Mouse (Mus musculus) liver, embryonic 16.5 days (tissue): ENCODE measurements around the gene Cog2. TPM values are rescaled to one million over a fixed set of nuclear protein-coding genes. Genes with fewer than 3 reads are reported as not detected.
A peak's percentile ranks its signal among the peaks of the same experiment; 100 is the strongest.

Source experiments
- ATAC-seq: fragments of 200-750 bp; cut with Nextera tagmentation; 2 replicates; pipeline ENCODE4 v1.8.0; 2017; ENCODE audit warnings: low read depth, mild to moderate bottlenecking, moderate number of reproducible peaks, moderate library complexity
- H3K27ac ChIP-seq: fragments of 300-500 bp; sonication (generic); 2 replicates; pipeline ENCODE4 v1.5.1; 2014; ENCODE audit warnings: mild to moderate bottlenecking, low read length
- H3K27me3 ChIP-seq: fragments of 300-500 bp; sonication (generic); 2 replicates; pipeline ENCODE4 v1.6.1; 2014; ENCODE audit warnings: low read depth, low read length, mixed read lengths; ENCODE audit not compliant: control insufficient read depth, insufficient read depth
- H3K36me3 ChIP-seq: fragments of 300-500 bp; sonication (generic); 2 replicates; pipeline ENCODE4 v1.6.1; 2014; ENCODE audit warnings: mild to moderate bottlenecking; ENCODE audit not compliant: control insufficient read depth, insufficient read depth
- H3K4me1 ChIP-seq: fragments of 300-500 bp; sonication (generic); 2 replicates; pipeline ENCODE4 v1.6.1; 2014; ENCODE audit warnings: low read depth, low read length, mixed read lengths; ENCODE audit not compliant: control insufficient read depth
- H3K4me2 ChIP-seq: fragments of 300-500 bp; sonication (generic); 2 replicates; pipeline ENCODE4 v1.6.1; 2014; ENCODE audit warnings: low read depth, low read length, mixed read lengths
- H3K4me3 ChIP-seq: fragments of 300-500 bp; sonication (generic); 2 replicates; pipeline ENCODE4 v1.5.1; 2014; ENCODE audit warnings: low read depth, mild to moderate bottlenecking, low read length
- H3K9ac ChIP-seq: fragments of 300-500 bp; sonication (generic); 2 replicates; pipeline ENCODE4 v1.6.1; 2014; ENCODE audit warnings: low read depth, low read length
- H3K9me3 ChIP-seq: fragments of 300-500 bp; sonication (generic); replicated peaks from 2 replicates; pipeline ENCODE4 v1.6.1; 2016; ENCODE audit warnings: low read length; ENCODE audit not compliant: control insufficient read depth
- WGBS: fragments of 180-500 bp; shearing (Covaris S2); extraction: QIAGEN DNeasy Blood & Tissue Kit; methylation state at CpG from one replicate; pipeline ENCODE4 v1.1.7; 2014; ENCODE audit not compliant: insufficient replicate concordance; 5-methylcytosine and 5-hydroxymethylcytosine counted together
- polyA plus RNA-seq: library from polyadenylated mRNA; unstranded; fragments of >200 nt; fragmentation: Nextera tagmentation; extraction: Ambion mirVana; gene quantifications from 2 replicates; pipeline ENCODE4 v1.2.1, GENCODE M21; 2015

The Cog2 gene
- polyA plus RNA-seq, 1 experiment from 2014 or later = 15.8 TPM

DNA sequence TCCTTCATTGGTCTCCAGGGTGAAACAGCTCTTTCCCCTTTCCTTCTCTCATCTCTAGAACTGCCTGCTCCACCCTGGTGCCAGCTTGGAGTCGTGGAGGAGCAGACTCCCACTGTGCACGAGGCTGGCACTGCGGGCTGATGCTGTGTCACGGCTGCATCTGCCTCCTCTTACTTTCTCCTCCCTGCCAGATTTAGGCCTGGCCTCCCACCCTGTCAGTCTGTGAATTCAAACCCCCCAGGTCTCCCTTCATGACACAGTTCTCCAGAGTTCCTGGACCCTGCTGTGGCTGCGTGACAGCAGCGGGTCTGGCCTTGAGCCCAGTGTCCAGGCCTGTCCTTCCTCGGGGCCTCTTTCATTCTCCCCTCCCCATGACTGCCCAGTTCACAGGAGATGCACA is 10.0 kb downstream of the Cog2 start:
- no peaks in the 10 kb centered on the region for H3K27me3 ChIP-seq
- no peak overlapping the region for H3K27ac ChIP-seq
- ATAC-seq = no peak
- 84% methylated on average over 7 of the region's 7 CpGs for WGBS
- no peaks in the 10 kb centered on the region for H3K4me1 ChIP-seq
- peaks cover 27% of the 10 kb centered on the region for H3K36me3 ChIP-seq
- no peaks in the 10 kb centered on the region for H3K9me3 ChIP-seq
- H3K4me3 ChIP-seq = no peak overlapping the region
- H3K9ac ChIP-seq = no peak overlapping the region
- H3K4me2 ChIP-seq = no peak overlapping the region

DNA sequence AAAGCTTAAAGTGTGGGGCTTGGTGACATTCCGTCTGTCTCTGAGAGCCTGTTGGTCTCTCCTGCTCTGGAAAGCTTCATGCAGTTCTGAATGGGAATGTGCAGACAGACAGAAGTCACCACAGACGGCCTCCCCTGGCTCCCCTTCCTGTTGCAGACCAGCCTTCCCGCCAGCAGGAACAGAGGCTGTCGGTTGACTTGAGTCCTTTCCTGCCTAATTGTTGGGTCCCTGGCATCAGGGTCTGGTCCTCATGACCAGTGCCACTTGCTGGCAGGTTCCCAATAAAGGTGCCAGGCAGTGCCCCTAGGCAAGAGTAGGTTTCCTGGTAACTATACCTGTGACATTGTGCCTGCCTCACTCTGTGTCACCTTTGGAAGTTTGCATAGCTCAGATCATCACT is 10.4 kb downstream of the Cog2 start:
- Histone ChIP-seq H3K27ac (no peak overlapping the region), H3K4me2 (no peak overlapping the region), H3K27me3 (no peaks in the 10 kb centered on the region), H3K9me3 (no peaks in the 10 kb centered on the region), H3K9ac (no peak overlapping the region), H3K4me3 (no peak overlapping the region), H3K36me3 (peaks cover 29% of the 10 kb centered on the region), H3K4me1 (no peaks in the 10 kb centered on the region)
- 68% methylated on average over 4 of the region's 4 CpGs for WGBS
- ATAC-seq = no peak

DNA sequence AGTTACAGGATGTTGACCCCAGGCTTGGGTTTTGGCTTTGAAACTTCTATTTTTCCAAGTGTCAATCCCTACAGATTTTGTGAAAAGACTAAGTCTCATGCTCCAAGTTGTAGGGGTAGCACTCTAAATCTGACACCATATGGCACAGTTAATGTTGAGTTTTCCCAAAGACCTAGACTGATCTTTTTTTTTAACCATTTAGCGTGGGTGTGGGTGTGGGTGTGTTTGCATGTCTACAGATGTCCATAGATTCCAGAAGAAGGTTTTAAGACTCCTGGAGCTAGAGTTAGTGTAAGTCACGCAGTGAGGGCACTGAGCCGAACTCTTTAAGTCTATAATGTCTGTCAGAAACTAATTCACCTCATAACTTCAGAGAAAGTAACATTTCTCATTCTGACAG is 12.1 kb downstream of the Cog2 start:
- Histone ChIP-seq H3K4me3 (no peak overlapping the region), H3K9me3 (no peaks in the 10 kb centered on the region), H3K27me3 (no peaks in the 10 kb centered on the region), H3K36me3 (peaks cover 23% of the 10 kb centered on the region), H3K4me1 (no peaks in the 10 kb centered on the region), H3K9ac (no peak overlapping the region), H3K4me2 (no peak overlapping the region), H3K27ac (no peak overlapping the region)
- no peak for ATAC-seq
- WGBS = 82% methylated on average over 3 of the region's 3 CpGs

DNA sequence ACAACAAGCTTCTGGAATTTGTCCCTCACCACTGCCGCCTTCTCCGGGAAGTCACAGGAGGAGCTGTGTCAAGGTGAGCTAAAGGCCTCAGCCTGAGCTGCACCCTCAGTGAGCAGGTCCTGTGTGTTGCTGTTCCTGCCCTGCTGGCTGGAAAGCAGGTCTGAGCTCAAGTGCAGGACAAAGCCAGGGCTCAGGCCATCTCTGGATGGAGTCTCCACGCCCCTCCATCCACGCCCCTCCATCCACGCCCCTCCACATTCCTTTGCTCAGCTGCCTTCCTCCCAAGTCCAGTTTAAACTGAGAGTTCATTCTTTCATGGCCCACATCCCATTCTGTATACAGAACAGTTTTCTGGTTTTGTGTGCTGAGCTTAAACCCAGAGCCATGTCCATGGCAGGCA is 14.9 kb downstream of the Cog2 start:
- H3K4me3 ChIP-seq = no peak overlapping the region
- H3K4me1 ChIP-seq = no peaks in the 10 kb centered on the region; the same call in 1 of the 2 replicates
- no peak for ATAC-seq
- H3K4me2 ChIP-seq = no peak overlapping the region
- H3K9me3 ChIP-seq = no peaks in the 10 kb centered on the region
- no peak overlapping the region for H3K27ac ChIP-seq
- no peaks in the 10 kb centered on the region for H3K27me3 ChIP-seq
- WGBS = 92% methylated on average over 5 of the region's 5 CpGs
- H3K36me3 ChIP-seq = peaks cover 27% of the 10 kb centered on the region
- no peak overlapping the region for H3K9ac ChIP-seq

DNA sequence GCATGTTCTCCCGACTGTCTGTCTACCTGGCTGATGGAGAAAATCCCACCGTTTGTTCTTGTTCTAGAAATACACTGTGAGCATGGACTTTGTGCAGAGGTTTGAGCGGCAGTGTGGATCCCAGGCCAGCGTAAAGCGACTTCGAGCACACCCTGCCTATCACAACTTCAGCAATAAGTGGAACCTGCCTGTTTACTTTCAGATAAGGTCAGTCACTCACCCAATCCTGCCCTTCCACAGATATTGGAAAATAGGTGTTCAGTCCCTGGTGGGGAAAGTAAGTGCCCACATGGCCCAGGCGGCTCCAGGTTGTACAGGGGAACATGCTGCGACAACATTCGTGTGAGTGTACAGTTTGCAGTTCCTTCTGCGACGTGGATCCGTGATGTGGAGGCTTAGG is 20.3 kb downstream of the Cog2 start:
- WGBS = 75% methylated on average over 12 of the region's 12 CpGs
- no peaks in the 10 kb centered on the region for H3K9me3 ChIP-seq
- H3K27ac ChIP-seq = no peak overlapping the region
- no peaks in the 10 kb centered on the region; the same call in 1 of the 2 replicates for H3K4me1 ChIP-seq
- H3K36me3 ChIP-seq = peaks cover 28% of the 10 kb centered on the region
- no peak overlapping the region for H3K9ac ChIP-seq
- no peaks in the 10 kb centered on the region for H3K27me3 ChIP-seq
- H3K4me3 ChIP-seq = no peak overlapping the region
- no peak overlapping the region for H3K4me2 ChIP-seq
- peak; percentile 61 for ATAC-seq

DNA sequence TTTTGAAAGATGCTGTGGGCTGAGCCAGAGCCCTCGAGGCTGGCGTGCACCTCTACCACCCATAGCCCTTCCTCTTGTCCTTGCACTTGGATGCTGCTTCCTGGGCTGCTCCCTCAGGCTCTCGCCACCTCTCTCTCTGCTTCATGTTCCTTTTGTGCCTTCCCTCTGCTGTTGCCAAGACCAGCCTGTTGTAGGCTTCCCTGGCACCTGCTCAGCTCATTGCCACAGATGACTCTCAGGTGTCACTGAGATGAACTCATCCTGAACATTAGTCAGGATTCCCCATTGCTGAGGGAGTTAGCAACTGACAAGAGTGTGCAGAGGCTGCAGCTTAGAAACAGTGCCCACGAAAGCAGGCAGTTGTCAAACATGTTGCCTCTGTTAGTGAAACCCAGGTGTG is 21.4 kb downstream of the Cog2 start:
- 74% methylated on average over 4 of the region's 4 CpGs for WGBS
- Histone ChIP-seq H3K4me3 (no peak overlapping the region), H3K4me2 (no peak overlapping the region), H3K27me3 (no peaks in the 10 kb centered on the region), H3K9me3 (no peaks in the 10 kb centered on the region), H3K9ac (no peak overlapping the region), H3K36me3 (peaks cover 28% of the 10 kb centered on the region), H3K4me1 (no peaks in the 10 kb centered on the region; the same call in 1 of the 2 replicates), H3K27ac (no peak overlapping the region)
- no peak for ATAC-seq

DNA sequence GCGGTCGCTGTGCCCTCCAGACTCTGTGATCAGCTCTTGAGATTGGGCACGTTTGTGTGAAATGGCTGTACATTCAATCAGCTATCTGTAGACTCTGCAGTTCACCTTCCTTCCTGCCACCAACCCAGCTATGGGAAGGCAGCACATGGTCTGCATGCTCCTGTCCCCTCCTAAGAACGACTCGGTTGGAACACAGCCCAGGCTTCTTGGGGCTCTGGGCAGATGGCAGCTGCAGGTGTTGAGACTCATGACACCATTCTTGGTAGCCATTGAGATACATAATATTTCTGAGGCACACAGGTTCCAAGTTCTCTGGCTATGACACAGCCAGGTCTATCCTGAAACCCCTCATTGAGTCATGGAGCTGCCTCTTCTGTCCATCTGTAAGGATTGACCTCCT is 22.7 kb downstream of the Cog2 start:
- Histone ChIP-seq H3K27ac (no peak overlapping the region), H3K4me2 (no peak overlapping the region), H3K4me3 (no peak overlapping the region), H3K9ac (no peak overlapping the region), H3K4me1 (no peaks in the 10 kb centered on the region; the same call in 1 of the 2 replicates), H3K36me3 (peaks cover 28% of the 10 kb centered on the region), H3K9me3 (no peaks in the 10 kb centered on the region), H3K27me3 (no peaks in the 10 kb centered on the region)
- no peak for ATAC-seq
- 86% methylated on average over 5 of the region's 5 CpGs for WGBS

DNA sequence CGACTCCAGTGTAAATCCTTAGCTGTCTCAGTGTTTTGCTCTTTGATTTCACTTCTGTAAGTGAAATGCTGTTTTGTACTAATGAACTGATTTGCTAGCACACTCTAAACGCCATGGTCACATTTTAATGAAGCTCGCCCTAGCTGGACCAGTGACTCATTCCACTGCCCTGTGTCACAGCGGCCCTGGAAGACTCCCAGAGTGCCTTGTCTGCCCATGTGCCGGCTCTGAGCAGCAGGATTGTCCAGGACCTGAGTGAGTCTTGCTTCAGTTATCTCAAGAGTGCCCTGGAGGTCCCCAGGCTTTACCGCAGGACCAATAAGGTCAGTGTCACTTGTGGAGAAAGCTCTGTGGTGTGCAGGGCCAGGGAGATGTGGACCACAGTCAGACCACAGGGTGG is 25.8 kb downstream of the Cog2 start:
- H3K9ac ChIP-seq = no peak overlapping the region
- H3K27me3 ChIP-seq = no peaks in the 10 kb centered on the region
- no peak for ATAC-seq
- H3K4me2 ChIP-seq = no peak overlapping the region
- WGBS = 75% methylated on average over 6 of the region's 6 CpGs
- H3K4me1 ChIP-seq = no peaks in the 10 kb centered on the region
- no peak overlapping the region for H3K4me3 ChIP-seq
- peaks cover 35% of the 10 kb centered on the region for H3K36me3 ChIP-seq
- H3K9me3 ChIP-seq = no peaks in the 10 kb centered on the region
- H3K27ac ChIP-seq = no peak overlapping the region

DNA sequence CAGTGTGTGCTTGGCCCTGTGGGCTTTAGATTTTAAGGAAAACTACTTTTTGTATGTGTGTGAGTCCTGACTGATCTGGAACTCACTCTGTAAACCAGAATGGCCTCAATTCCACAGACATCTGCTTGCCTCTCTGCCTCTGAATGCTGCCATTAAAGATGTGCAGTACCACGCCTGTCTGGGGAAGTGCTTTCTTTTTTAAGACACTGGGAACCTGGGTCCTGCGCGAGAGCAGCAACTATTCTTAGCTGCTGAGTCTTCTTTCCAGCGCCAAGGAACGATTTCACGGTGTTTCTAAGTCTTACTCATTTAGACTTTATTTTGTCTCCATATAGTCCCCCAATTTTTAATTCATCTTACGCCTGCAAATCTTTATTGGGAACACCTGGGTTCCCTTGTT is 26.2 kb downstream of the Cog2 start:
- Histone ChIP-seq H3K4me1 (no peaks in the 10 kb centered on the region), H3K36me3 (peaks cover 35% of the 10 kb centered on the region), H3K9me3 (no peaks in the 10 kb centered on the region), H3K27ac (no peak overlapping the region), H3K9ac (no peak overlapping the region), H3K4me3 (no peak overlapping the region), H3K27me3 (no peaks in the 10 kb centered on the region), H3K4me2 (no peak overlapping the region)
- 85% methylated on average over 7 of the region's 7 CpGs for WGBS
- ATAC-seq = no peak

DNA sequence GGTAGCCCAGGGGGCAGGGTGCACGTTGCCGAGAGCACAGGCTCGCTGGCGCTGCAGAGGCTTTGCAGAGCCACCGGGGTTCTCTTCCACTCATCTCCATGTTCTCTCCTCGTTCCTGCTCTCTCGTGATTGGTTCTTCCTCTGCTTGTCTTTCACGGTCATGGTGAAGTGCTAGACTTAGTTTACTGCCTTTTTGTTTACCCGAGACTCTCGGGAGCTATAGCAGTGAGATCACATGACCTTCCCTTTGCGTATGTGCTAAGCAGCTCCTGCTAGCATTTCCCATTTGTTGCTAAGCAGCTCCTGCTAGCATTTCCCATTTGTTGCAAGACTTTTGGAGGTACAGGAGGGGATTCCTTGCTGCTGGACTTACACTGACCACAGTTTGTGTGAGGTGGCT is 26.7 kb downstream of the Cog2 start:
- 65% methylated on average over 11 of the region's 11 CpGs for WGBS

More for the DNA sequence above, 26.7 kb downstream of the Cog2 start:
- ATAC-seq = no peak
- H3K4me3 ChIP-seq = no peak overlapping the region
- H3K9ac ChIP-seq = no peak overlapping the region
- no peak overlapping the region for H3K4me2 ChIP-seq
- H3K27me3 ChIP-seq = no peaks in the 10 kb centered on the region
- no peaks in the 10 kb centered on the region for H3K4me1 ChIP-seq
- peaks cover 32% of the 10 kb centered on the region for H3K36me3 ChIP-seq
- H3K9me3 ChIP-seq = no peaks in the 10 kb centered on the region
- H3K27ac ChIP-seq = no peak overlapping the region
